Mouse (Mus musculus) forebrain, embryonic 13.5 days (tissue): ENCODE measurements at regions not wholly inside any gene's neighbourhood (a gene's known extent, or its start where the extent isn't known, plus 50 kb on each side); places are given as distances from the start of the nearest gene placed in this dataset.

Experiments
- ATAC-seq: fragments of 200-750 bp; cut with Nextera tagmentation; 2 replicates; pipeline ENCODE4 v1.8.0; 2017
- H3K27ac ChIP-seq: fragments of 300-500 bp; sonication (generic); 2 replicates; pipeline ENCODE4 v1.5.1; 2015; ENCODE audit warnings: inconsistent platforms, mild to moderate bottlenecking, moderate library complexity
- H3K27me3 ChIP-seq: fragments of 300-500 bp; sonication (generic); 2 replicates; pipeline ENCODE4 v1.6.1; 2015; ENCODE audit warnings: mild to moderate bottlenecking, inconsistent platforms
- H3K36me3 ChIP-seq: fragments of 300-500 bp; sonication (generic); 2 replicates; pipeline ENCODE4 v1.6.1; 2015; ENCODE audit warnings: mild to moderate bottlenecking, inconsistent platforms; ENCODE audit not compliant: poor library complexity, severe bottlenecking
- H3K4me1 ChIP-seq: fragments of 300-500 bp; sonication (generic); 2 replicates; pipeline ENCODE4 v1.6.1; 2015; ENCODE audit warnings: inconsistent platforms
- H3K4me2 ChIP-seq: fragments of 300-500 bp; sonication (generic); 2 replicates; pipeline ENCODE4 v1.6.1; 2015; ENCODE audit warnings: inconsistent platforms, mild to moderate bottlenecking, moderate library complexity
- H3K4me3 ChIP-seq: fragments of 300-500 bp; sonication (generic); 2 replicates; pipeline ENCODE4 v1.5.1; 2015; ENCODE audit warnings: mild to moderate bottlenecking, inconsistent platforms
- H3K9ac ChIP-seq: fragments of 300-500 bp; sonication (generic); 2 replicates; pipeline ENCODE4 v1.6.1; 2015; ENCODE audit warnings: mild to moderate bottlenecking, inconsistent platforms
- H3K9me3 ChIP-seq: fragments of 300-500 bp; sonication (generic); replicated peaks from 2 replicates; pipeline ENCODE4 v1.6.1; 2016; ENCODE audit warnings: inconsistent platforms
- WGBS: fragments of 180-500 bp; shearing (Covaris S2); methylation state at CpG from one replicate; pipeline ENCODE4 v1.1.7; 2015; 5-methylcytosine and 5-hydroxymethylcytosine counted together

DNA sequence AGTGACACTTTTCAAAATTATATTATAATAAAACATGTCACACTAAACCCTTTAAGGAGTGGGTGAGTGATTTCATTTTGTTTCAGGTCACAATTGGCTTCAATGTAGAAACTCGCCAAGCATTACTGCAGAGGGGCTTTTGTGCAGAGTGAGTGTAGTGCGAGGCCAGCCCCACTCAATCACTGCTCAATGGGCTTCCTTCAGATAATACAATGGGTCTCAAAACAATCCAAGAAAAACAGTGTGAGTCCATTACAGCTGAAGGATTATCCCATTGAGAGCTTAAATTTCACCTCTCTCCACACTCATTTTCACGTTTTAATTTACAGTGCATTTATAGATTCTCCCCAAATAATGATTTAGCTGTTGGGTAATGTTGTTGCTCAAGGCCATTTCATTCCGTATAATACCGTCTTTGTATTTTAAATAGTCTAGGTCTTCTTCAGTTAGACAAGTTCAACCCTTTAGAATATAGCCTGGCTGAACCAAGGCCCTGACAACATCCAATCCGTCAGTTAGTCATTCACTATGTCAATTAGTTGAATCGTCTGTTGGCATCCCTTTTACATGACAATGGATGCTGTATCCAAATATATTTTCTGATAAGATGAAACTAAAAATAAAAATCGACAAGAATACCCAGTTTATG lies 425.7 kb upstream of the Slit2 start:
- H3K27ac ChIP-seq, result no peak overlapping the region
- H3K9me3 ChIP-seq, result no peaks in the 10 kb centered on the region
- H3K4me1 ChIP-seq, result 0 out of 2 replicates have a peak, but pooled peaks cover 8% of the 10 kb centered on the region
- H3K4me3 ChIP-seq, result no peak overlapping the region
- WGBS, result 11% methylated on average over 8 of the region's 8 CpGs
- ATAC-seq, result peak; percentile 88
- H3K36me3 ChIP-seq, result no peaks in the 10 kb centered on the region
- H3K9ac ChIP-seq, result no peak overlapping the region
- H3K4me2 ChIP-seq, result no peak overlapping the region
- H3K27me3 ChIP-seq, result no peaks in the 10 kb centered on the region
